Mouse (Mus musculus): Measurements from ENCODE around the gene Zmiz2.

The Zmiz2 gene

DNA sequence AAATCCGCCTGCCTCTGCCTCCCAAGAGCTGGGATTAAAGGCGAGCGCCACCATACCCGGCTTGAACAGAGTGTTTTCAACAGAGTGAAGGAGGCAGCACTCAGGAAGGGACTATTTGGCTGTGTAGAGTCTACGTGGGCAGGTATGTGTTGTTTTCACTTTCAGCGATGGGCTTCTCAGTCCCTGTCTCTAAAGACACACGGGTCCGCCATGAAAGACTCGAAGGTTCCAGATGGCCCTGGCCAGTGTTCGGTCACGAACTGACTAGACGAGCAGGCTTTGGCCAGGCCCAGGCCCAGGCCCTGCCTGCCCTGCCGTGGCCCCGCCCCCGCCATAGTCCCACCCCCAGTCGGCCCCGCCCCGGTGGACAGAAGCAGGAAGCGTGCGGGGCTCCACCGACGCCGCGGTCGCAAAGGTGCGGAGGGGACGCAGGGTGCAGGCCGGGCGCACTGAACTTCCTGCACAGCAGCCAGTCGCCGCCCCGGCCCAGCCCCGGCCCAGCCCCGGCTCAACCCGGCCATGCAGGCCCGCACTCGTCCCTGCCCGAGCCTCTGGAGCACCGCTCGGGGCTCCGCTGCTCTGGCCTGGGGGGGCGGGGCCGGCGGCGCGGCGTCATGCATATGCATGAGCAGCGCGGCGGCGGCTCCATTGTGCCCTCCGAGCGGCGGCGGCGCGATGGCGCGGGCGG lies at the start of gene Zmiz2:
TSS of gene Zmiz2 (plus strand) at position 349 of the 688 bp plus-strand sequence.
- TF ChIP-seq GATA4 (IDR thresholded peaks at IDR 0.05; ENCODE audit: insufficient replicate concordance, low read length) = no peak

DNA sequence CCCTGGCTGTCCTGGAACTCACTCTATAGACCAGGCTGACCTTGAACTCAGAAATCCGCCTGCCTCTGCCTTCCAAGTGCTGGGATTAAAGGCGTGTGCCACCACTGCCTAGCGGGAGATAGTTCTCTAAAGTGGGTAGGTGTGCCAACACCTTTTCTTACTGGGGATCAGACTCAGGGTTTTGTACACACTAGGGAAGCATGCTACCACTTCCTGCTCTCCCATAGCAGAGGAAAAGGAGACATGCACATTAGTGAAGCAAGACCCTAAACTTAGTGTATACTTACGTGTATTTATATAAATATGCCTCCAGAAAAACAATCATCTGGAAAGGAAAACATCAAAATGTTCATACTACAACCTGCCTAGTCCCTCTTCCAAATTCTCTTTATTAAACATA lies 42.9 kb upstream of the Zmiz2 start:
- TF ChIP-seq GATA4 (IDR thresholded peaks at IDR 0.05; ENCODE audit: insufficient replicate concordance, low read length) = no peak

DNA sequence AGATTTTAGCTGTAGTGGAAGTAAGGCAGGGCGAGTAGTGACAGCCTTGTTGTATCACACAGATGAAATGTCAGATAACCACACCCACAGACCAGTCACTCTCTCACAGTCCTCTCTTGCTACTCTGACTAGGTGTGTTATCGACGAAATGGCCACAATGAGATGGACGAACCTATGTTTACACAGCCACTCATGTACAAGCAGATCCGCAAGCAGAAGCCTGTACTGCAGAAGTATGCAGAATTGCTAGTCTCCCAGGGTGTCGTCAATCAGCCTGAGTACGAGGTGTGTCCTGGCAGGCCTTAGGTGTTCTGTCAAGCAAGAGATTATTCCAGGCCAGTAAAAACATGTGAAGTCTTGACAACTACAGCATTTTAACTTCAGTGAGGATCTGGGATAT lies 41.9 kb upstream of the Zmiz2 start:
- TF ChIP-seq GATA4 (IDR thresholded peaks at IDR 0.05; ENCODE audit: insufficient replicate concordance, low read length) = no peak

DNA sequence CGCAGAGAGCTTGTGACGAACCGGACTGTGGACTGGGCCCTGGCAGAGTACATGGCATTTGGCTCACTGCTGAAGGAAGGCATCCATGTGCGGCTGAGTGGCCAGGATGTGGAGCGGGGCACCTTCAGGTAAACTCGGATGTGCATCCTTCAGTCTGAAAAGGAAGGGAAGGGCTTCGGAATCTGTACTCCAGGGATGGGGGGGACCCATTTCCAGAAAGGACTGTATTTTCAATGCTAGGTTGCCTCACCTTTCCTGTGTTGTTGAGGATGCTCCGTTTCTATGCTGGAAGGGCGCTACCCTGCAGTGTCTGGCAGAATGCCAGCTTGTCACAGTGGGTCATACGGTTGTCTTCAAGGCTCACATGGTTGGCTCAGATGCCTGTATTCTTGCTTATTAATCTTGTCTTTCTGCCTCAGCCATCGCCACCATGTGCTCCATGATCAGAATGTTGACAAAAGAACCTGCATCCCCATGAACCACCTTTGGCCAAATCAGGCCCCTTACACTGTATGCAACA lies 40.1 kb upstream of the Zmiz2 start:
- no peak for TF ChIP-seq GATA4 (IDR thresholded peaks at IDR 0.05; ENCODE audit: insufficient replicate concordance, low read length)

DNA sequence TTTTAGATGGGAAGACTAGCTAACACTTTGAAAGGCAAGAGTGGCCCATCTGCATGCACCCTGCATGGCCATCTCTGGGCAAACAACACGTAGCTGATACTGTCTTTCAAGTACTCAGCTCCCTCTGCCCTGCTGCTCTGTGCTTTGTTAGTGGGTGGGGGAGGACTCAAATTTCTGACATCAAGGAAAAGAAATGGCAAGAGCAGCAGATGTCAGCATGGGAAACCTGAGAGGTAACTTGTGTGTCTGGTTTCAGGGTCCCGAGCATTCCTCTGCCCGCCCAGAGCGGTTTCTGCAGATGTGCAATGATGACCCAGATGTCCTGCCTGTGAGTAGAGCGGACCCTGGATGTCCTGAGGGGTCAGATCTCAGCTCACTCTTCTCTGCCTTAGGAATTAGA lies 39.3 kb upstream of the Zmiz2 start:
- no peak for TF ChIP-seq GATA4 (IDR thresholded peaks at IDR 0.05; ENCODE audit: insufficient replicate concordance, low read length)

DNA sequence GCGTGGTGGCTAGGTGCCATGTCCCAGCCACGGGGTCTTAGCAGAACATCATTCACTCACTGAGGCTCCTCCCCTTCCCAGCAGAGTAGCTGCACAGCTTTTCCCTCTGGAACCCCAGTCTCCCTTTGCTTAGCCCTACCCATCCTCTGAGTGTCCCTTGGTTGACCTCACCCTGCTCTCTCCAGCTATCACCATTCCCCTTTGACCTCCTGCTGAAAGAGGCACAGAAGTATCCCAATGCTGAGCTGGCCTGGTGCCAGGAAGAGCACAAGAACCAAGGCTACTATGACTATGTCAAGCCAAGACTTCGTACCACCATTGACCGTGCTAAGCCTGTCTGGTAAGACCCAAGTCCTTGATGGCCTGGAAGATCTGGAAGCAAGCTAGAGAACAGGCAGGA lies 33.8 kb upstream of the Zmiz2 start:
- TF ChIP-seq GATA4 (IDR thresholded peaks at IDR 0.05; ENCODE audit: insufficient replicate concordance, low read length) = no peak

DNA sequence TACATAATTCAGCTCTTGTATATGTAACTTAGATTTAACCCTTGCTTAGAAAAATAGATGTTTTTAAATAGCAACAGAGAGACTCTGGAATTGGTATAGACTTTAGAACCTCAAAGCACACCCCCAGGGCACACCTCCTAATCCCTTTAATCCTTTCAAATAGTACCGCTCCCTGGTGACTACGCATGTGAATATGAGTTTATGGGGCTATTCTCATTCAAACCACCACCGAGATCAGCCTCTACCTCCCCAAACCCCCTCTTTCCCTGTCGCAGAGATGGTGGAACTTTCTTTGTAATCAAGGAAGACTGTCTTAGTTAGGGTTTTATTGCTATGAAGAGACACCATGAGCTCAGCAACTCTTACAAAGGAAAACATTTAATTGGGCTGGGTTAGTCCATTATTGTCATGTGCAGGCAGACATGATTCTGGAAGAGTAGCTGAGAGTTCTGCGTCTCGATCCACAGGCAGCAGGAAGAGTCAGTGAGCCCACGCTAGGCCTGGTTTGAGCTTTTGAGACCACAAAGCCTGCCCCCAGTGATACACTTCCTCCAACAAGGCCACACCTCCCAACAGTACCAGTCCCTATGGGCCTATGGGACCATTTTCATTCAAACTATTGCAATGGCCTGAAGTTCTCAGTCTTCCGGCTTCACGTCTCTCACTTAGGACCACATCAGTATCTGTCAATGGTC lies 24.1 kb upstream of the Zmiz2 start:
- no peak for TF ChIP-seq GATA4 (IDR thresholded peaks at IDR 0.05; ENCODE audit: insufficient replicate concordance, low read length)

DNA sequence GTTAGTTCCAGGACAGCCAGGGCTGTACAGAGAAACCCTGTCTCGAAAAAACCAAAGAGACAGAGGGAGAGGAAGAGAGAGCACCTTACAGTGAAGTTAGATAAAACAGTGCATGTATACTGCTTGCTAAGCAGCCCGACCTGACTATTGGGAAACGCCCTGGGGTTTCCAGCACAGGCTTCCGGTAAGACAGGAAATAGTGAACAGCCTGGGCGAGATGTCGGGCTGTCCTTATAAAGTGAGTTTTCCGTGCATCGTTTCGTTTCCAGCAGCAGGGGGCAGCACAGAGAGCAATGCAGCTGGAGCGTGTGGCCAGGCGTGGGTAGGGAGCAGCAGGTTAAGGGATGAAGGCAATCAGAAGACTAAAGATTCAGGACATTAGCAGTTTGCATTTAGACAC lies 23.0 kb upstream of the Zmiz2 start:
- peak; percentile 19; the same call in 1 of the 2 replicates for TF ChIP-seq GATA4 (IDR thresholded peaks at IDR 0.05; ENCODE audit: insufficient replicate concordance, low read length)

DNA sequence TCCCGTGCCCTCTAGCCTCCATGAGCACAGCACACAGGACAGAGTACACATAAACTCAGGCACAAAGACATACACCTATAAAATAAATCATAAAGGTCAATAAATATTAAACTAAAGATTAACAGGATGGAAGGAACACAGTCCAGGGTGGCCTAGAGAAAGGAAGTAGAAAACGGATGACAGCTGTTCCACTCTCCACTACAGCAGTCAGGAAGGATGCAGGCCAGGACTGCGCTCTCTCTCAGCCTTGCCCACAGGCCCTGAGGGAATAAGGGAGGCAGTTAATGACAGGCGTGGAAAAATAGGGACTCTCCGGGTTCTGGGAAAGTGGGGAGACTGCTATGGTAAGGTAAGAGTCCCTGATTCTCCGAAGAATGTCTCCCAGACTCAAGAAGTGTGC lies 22.4 kb upstream of the Zmiz2 start:
- no peak for TF ChIP-seq GATA4 (IDR thresholded peaks at IDR 0.05; ENCODE audit: insufficient replicate concordance, low read length)

DNA sequence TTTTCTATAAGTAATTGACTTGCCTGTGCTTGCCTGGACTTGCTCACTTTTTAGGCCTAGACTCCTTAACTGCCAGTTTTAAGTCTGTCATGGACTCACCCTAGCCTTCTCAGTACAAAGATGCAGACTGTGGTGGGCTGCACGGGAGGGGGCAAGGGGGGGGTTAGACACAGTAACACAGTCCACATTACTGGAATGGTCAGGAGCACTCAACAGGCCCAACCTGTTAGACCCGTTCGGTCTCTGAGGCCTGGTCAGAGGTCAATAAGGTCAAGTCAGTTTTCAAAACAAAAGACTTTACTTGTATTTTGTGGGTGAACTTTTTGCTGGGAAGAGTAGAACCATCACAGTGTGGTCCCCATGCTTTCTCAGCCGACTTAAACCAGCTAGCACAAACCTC lies 21.7 kb upstream of the Zmiz2 start:
- no peak for TF ChIP-seq GATA4 (IDR thresholded peaks at IDR 0.05; ENCODE audit: insufficient replicate concordance, low read length)

DNA sequence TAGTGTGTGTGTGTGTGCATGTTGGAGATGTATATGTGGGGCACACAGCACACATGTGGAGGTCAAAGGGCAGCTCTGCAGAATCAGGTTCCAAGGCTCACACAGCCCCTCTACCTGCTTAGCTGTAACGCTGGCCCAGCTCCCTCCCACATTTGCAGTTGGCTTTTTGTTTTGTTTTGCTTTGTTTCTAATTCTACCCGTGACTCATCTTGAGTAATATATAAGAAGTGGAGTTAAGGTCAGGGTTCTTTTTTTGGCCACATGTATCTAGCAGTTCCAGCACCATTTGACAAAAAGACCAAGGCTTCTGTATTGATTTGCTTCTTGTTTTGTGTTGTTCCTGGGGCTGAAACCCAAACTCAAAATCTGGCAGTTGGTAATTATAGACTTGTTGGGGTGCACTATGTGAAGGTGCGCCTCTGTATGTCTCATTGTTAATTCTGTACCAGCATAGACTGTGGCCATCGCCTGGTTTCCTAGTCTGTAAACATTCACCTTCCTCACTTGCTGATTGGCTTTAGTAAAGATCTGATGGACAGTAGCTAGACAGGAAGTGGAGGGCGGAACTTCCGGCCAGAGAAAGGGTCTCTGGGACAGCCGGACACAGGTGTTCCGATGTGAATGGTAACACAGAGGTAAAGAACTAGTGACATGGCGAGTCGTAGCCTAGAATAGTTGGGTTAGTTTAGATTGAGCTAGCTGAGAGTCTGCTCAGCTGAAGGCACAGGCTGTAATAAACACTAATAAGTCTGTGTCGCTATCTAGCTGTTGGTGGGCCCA lies 17.3 kb upstream of the Zmiz2 start:
- no peak for TF ChIP-seq GATA4 (IDR thresholded peaks at IDR 0.05; ENCODE audit: insufficient replicate concordance, low read length)

DNA sequence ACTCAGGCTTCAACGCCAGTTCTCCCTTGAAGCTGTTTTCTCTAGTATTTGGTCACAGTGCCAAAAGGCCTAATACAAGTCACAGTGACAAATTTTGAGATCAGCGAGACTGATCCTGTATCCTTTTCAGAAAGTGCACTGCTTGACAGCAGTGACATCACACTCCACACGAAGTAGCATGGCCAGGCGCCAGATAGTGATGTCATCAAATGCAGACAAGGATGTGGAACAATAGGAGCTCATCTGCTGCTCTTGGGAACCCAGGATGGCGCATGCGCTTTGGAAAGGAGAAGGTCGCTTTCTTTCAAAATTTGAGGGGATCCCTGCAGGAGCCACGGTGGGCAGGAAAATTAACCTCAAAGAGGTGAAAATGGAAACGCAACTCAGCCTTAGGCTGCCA lies 16.1 kb upstream of the Zmiz2 start:
- no peak for TF ChIP-seq GATA4 (IDR thresholded peaks at IDR 0.05; ENCODE audit: insufficient replicate concordance, low read length)

DNA sequence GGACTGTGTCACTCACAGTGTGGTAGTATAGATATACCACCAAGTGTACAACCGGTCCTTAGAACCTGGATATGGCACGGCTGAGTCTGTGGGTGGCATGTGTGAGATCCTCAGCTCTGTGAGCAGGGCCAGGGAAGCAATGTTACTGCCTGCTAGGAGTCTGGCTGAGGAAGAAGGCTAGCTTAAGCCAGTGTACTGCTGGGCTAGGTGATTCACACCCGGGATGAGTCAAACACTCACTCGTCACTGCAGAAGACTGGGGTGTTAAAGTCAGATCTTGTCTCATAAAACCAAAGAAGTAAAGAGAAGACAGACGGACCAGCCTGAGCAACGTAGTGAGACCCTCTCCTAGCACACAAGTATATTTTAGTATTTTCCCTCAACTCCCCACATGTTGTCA lies 8.0 kb upstream of the Zmiz2 start:
- no peak for TF ChIP-seq GATA4 (IDR thresholded peaks at IDR 0.05; ENCODE audit: insufficient replicate concordance, low read length)

DNA sequence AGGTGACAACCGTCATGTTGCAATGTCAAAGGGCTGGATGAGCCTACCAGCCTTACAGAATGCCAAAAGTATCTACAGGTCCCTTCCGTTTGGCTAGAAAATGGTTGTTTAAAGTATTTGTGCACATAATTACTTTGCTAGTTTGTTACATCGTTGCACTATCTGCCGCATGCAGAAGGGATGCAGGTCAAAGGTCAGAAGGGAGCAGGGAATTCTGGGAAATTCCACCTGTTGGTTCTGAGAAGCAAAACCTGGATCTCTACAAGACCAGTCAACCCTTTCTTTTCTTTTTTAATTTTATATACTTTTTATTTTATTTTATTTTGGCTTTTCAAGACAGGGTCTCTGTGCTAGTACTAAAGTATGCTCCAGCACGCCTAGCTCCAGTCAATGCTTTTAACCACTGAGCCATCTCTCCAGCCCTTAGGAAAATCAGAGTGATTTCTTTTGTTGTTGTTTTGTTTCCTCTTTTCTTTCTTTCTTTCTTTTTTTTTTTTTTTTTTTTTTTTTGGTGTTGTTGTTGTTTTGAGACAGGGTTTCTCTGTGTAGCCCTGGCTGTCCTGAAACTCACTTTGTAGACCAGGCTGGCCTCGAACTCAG lies 648 bp upstream of the Zmiz2 start:
- no peak for TF ChIP-seq GATA4 (IDR thresholded peaks at IDR 0.05; ENCODE audit: insufficient replicate concordance, low read length)

DNA sequence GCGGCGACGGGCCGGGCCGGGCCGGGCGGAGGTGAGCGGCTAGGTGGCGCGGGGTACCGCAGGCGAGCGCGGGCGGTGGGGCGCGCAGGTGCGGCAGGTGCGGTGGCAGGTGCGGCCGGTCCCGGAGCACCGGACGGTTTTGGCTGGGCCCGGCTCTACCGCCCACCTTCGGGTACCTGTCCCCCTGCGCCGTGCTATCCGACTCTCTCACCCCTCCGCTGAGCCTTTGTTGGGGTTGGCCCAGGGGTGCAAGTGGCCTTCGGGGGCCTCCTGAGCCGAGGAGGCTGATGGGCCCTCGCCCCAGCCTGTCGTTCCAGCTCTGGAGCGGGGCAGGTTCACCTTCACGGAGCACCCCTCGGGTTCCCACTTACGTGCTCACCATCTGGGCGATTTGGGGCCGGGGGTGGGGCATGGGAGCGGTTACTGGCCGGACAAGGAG lies 628 bp downstream of the Zmiz2 start:
- no peak for TF ChIP-seq GATA4 (IDR thresholded peaks at IDR 0.05; ENCODE audit: insufficient replicate concordance, low read length)
